Mouse (Mus musculus): ENCODE measurements around the gene Mrps17. TPM values are rescaled to one million over a fixed set of nuclear protein-coding genes. Genes with fewer than 3 reads are reported as not detected.

Mrps17 gene
- polyA plus RNA-seq, 1 experiment, result 95.1 TPM

- Histone ChIP-seq H3K27ac (ENCODE audit: insufficient read depth, low read length) (no peak overlapping the region), H3K4me3 (ENCODE audit: insufficient read depth, low read length) (no peak overlapping the region), H3K4me1 (ENCODE audit: control insufficient read depth, insufficient read depth, low read length) (no peaks in the 10 kb centered on the region)
- TF ChIP-seq CTCF (IDR thresholded peaks at IDR 0.05; ENCODE audit: borderline replicate concordance, insufficient read depth, low read length), result no peak
- no peak for TF ChIP-seq POLR2A (IDR thresholded peaks at IDR 0.05; ENCODE audit: low read depth, low read length)
Measured at GRCm38 (mm10) chr5:129703368-129703767, 11.9 kb upstream of the Mrps17 start.

DNA sequence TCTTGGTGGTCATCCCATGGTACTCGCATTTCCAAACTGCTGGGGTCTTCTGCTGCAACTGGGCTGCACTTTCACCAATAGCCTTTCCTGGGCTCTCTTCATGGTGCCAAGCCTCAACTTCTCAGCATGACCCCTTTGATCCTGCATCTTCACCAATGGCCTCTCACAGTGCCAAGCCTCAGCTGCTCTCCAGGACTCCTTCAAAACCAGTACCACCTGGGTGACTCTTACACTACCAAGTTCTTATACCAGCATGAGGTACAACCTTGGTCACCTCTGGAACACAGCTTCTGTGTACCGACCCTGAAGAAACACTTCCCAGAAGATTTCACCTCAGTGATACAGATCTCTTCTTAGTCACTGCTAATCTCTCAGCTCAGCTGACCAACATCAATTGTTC, 6.9 kb upstream of the Mrps17 start, which contains the start of gene Sept14:
Gene Sept14 (minus strand): TSS at position 101 of the 400 bp plus-strand sequence.
- Histone ChIP-seq H3K4me3 (ENCODE audit: insufficient read depth, low read length) (no peak within 1 kb of the TSS), H3K4me1 (ENCODE audit: control insufficient read depth, insufficient read depth, low read length) (no peaks in the 10 kb centered on the region), H3K27ac (ENCODE audit: insufficient read depth, low read length) (no peak within 1 kb of the TSS)
- TF ChIP-seq CTCF (IDR thresholded peaks at IDR 0.05; ENCODE audit: borderline replicate concordance, insufficient read depth, low read length) (no peak), POLR2A (IDR thresholded peaks at IDR 0.05; ENCODE audit: low read depth, low read length) (no peak)

- Histone ChIP-seq H3K4me1 (ENCODE audit: control insufficient read depth, insufficient read depth, low read length) (no peaks in the 10 kb centered on the region), H3K27ac (ENCODE audit: insufficient read depth, low read length) (no peak overlapping the region), H3K4me3 (ENCODE audit: insufficient read depth, low read length) (no peak overlapping the region)
- TF ChIP-seq POLR2A (IDR thresholded peaks at IDR 0.05; ENCODE audit: low read depth, low read length) (no peak), CTCF (IDR thresholded peaks at IDR 0.05; ENCODE audit: borderline replicate concordance, insufficient read depth, low read length) (no peak)
Measured at GRCm38 (mm10) chr5:129717016-129717415, 1.7 kb downstream of the Mrps17 start.

DNA sequence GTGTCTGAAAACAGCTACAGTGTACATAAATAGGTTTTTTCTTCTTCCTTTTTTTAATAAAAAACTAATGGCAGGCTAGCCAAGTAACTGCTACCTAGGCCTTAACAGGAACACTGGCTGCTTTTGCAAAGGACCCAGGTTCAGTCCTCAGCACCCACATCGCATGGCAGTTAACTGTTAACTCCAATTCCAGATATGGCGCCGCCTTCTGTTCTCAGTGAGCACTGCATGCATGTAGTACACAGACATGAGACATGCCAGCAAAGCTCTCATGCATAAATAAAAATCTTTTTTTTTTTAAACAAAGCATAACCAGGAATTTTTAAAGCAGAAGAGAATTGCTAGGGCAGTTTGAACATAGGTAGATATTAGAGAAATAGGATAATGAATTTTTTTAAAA, 4.9 kb downstream of the Mrps17 start:
- no peaks in the 10 kb centered on the region for H3K4me1 ChIP-seq (ENCODE audit: control insufficient read depth, insufficient read depth, low read length)
- H3K4me3 ChIP-seq (ENCODE audit: insufficient read depth, low read length), result no peak overlapping the region
- no peak for TF ChIP-seq CTCF (IDR thresholded peaks at IDR 0.05; ENCODE audit: borderline replicate concordance, insufficient read depth, low read length)
- no peak for TF ChIP-seq POLR2A (IDR thresholded peaks at IDR 0.05; ENCODE audit: low read depth, low read length)
- no peak overlapping the region for H3K27ac ChIP-seq (ENCODE audit: insufficient read depth, low read length)

DNA sequence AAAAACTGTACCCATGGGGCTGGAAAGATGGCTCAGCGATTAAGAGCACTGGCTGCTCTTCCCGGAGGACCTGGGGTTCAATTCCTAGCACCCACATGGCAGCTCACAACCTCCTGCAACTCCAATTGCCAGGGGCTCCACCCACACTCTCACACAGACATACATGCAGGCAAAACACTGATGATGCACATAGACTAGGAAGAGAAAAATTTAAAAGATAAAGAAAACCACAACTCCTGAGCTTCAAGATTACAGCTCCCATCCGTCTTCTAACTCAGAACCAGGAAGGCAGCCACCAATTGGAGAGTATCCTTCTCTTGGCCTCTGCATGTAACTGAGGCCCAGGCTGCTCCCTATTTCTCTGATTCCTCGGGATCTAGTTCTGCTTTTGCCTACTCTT, 9.0 kb downstream of the Mrps17 start:
- Histone ChIP-seq H3K4me3 (ENCODE audit: insufficient read depth, low read length) (peak overlapping the region; percentile 65), H3K27ac (ENCODE audit: insufficient read depth, low read length) (peak overlapping the region; percentile 80), H3K4me1 (ENCODE audit: control insufficient read depth, insufficient read depth, low read length) (peaks cover 14% of the 10 kb centered on the region)
- TF ChIP-seq POLR2A (IDR thresholded peaks at IDR 0.05; ENCODE audit: low read depth, low read length) (no peak), CTCF (IDR thresholded peaks at IDR 0.05; ENCODE audit: borderline replicate concordance, insufficient read depth, low read length) (no peak)

DNA sequence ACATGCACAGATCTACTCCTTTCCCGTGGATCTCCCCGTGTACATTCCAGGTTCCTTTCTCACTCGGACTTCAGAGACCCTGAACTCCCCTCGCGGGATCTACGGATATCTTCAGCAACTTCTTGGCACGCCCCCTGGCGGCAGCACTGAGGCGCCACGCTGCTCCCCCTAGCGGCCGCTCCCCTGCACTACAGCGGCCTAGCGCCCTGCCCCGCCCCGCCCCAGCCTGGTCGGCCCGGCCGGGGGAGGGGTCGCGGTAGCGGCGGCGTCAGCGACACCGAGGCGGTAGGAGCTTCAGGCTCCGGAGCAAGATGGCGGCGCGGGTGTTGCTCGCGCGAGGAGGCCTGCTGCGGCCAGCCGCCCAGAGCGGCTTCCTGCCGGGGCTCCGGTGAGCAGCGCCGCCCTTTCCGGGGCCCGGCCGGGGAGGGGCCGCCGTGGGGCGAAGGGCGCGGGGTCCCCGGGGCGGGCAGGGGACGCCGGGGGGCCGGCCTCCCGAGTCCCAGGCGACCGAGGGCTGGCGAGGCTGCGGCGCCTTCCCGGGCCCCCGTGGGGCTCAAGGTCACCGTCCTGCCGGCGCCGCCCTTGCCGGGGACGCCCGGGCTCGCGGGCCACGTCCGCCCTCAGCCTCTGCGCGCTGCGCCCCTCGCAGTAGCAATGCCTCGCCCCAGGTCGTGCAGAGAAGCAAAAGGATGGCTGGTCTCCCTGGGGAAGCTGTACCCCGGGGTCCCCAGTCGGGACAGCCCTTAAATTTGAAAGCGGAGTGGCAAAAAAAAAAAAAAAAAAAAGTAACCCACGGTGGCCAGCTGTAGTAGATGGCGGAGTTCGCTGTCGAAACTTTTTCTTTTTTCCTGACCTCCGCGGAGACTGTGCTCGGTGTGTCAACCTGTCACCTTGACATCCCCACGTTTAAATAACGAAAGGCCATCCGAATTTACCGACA, 9.8 kb downstream of the Mrps17 start, which contains the start of gene Nipsnap2:
Gene Nipsnap2 (plus strand): TSS at position 230 of the 940 bp plus-strand sequence.
- Histone ChIP-seq H3K4me1 (ENCODE audit: control insufficient read depth, insufficient read depth, low read length) (peaks cover 21% of the 10 kb centered on the region), H3K27ac (ENCODE audit: insufficient read depth, low read length) (peak within 1 kb of the TSS; percentile 82), H3K4me3 (ENCODE audit: insufficient read depth, low read length) (peak within 1 kb of the TSS; percentile 87)
- TF ChIP-seq CTCF (IDR thresholded peaks at IDR 0.05; ENCODE audit: borderline replicate concordance, insufficient read depth, low read length), result peak; percentile 98
- TF ChIP-seq POLR2A (IDR thresholded peaks at IDR 0.05; ENCODE audit: low read depth, low read length), result peak; percentile 73

- H3K27ac ChIP-seq (ENCODE audit: insufficient read depth, low read length), result peak overlapping the region; percentile 82
- TF ChIP-seq POLR2A (IDR thresholded peaks at IDR 0.05; ENCODE audit: low read depth, low read length) (no peak), CTCF (IDR thresholded peaks at IDR 0.05; ENCODE audit: borderline replicate concordance, insufficient read depth, low read length) (no peak)
- H3K4me3 ChIP-seq (ENCODE audit: insufficient read depth, low read length), result peak overlapping the region; percentile 87
- peaks cover 25% of the 10 kb centered on the region for H3K4me1 ChIP-seq (ENCODE audit: control insufficient read depth, insufficient read depth, low read length)
Measured at GRCm38 (mm10) chr5:129725774-129726392, 10.6 kb downstream of the Mrps17 start.

DNA sequence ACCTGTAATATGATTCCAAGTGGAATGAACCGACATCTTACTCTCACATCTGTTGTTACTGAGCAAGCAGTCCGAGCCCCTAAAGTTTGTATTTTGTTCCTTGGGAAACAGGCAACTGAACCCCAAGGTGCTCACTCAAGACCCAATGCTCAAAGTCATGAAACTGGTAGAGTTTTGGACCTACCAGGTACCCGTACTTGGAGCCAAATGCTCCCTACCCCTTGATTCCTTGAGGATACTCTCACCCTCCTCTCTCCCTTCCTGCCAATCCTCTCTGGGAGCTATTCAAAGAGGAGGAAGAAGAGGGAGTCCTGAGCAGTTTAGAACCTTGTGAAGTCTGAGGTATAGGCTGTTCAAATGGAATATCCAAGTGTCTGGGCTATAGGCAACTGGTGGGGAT, 11.5 kb downstream of the Mrps17 start:
- Histone ChIP-seq H3K4me3 (ENCODE audit: insufficient read depth, low read length) (no peak overlapping the region), H3K27ac (ENCODE audit: insufficient read depth, low read length) (no peak overlapping the region), H3K4me1 (ENCODE audit: control insufficient read depth, insufficient read depth, low read length) (peaks cover 30% of the 10 kb centered on the region)
- no peak for TF ChIP-seq POLR2A (IDR thresholded peaks at IDR 0.05; ENCODE audit: low read depth, low read length)
- no peak for TF ChIP-seq CTCF (IDR thresholded peaks at IDR 0.05; ENCODE audit: borderline replicate concordance, insufficient read depth, low read length)

- peak overlapping the region; percentile 16 for H3K27ac ChIP-seq (ENCODE audit: insufficient read depth, low read length)
- peaks cover 30% of the 10 kb centered on the region for H3K4me1 ChIP-seq (ENCODE audit: control insufficient read depth, insufficient read depth, low read length)
- TF ChIP-seq POLR2A (IDR thresholded peaks at IDR 0.05; ENCODE audit: low read depth, low read length) (no peak), CTCF (IDR thresholded peaks at IDR 0.05; ENCODE audit: borderline replicate concordance, insufficient read depth, low read length) (no peak)
- no peak overlapping the region for H3K4me3 ChIP-seq (ENCODE audit: insufficient read depth, low read length)
Measured at GRCm38 (mm10) chr5:129729286-129729685, 14.0 kb downstream of the Mrps17 start.

DNA sequence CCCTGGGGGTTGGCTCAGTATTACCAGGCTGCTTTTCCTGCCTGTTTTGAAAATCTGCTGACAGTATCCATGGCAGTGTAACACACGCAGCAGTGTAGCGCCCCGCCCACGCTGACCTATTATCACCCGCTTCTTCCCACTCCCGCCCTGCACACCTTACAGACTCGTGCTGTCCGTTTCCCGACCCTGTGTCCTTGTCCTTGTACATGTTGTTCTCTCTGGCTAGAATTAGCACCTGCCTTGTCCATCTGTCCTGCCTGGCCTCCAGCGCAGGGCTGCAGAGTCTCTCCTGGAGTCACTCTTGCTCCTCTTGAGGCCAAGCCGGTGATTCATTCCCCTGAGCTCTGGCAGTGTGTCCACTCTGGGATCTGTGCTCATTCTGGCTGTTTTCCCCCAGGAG, 15.0 kb downstream of the Mrps17 start:
- H3K4me1 ChIP-seq (ENCODE audit: control insufficient read depth, insufficient read depth, low read length), result peaks cover 30% of the 10 kb centered on the region
- H3K27ac ChIP-seq (ENCODE audit: insufficient read depth, low read length), result peak overlapping the region; percentile 16
- H3K4me3 ChIP-seq (ENCODE audit: insufficient read depth, low read length), result no peak overlapping the region
- TF ChIP-seq POLR2A (IDR thresholded peaks at IDR 0.05; ENCODE audit: low read depth, low read length) (no peak), CTCF (IDR thresholded peaks at IDR 0.05; ENCODE audit: borderline replicate concordance, insufficient read depth, low read length) (no peak)

Measured in embryonic fibroblast, embryonic 13.5 days (primary cell).